Mouse (Mus musculus) heart, embryonic 12.5 days (tissue): ENCODE measurements around the gene Rnf38. TPM values are rescaled to one million over a fixed set of nuclear protein-coding genes. Genes with fewer than 3 reads are reported as not detected.

Source experiments
- ATAC-seq: fragments of 200-750 bp; cut with Nextera tagmentation; 2 replicates; pipeline ENCODE4 v1.8.0; 2017; ENCODE audit warnings: moderate TSS enrichment, moderate library complexity; ENCODE audit not compliant: insufficient number of reproducible peaks, low FRiP score
- H3K27ac ChIP-seq: fragments of 300-500 bp; sonication (generic); 2 replicates; pipeline ENCODE4 v1.5.1; 2016; ENCODE audit warnings: mild to moderate bottlenecking, moderate library complexity; ENCODE audit not compliant: poor library complexity, severe bottlenecking
- H3K27me3 ChIP-seq: fragments of 300-500 bp; sonication (generic); replicated peaks from 2 replicates; pipeline ENCODE4 v1.6.1; 2016; ENCODE audit warnings: mild to moderate bottlenecking, moderate library complexity
- H3K36me3 ChIP-seq: fragments of 300-500 bp; sonication (generic); 2 replicates; pipeline ENCODE4 v1.6.1; 2016; ENCODE audit warnings: mild to moderate bottlenecking, moderate library complexity
- H3K4me1 ChIP-seq: fragments of 300-500 bp; sonication (generic); replicated peaks from 2 replicates; pipeline ENCODE4 v1.6.1; 2016; ENCODE audit warnings: mild to moderate bottlenecking
- H3K4me2 ChIP-seq: fragments of 300-500 bp; sonication (generic); 2 replicates; pipeline ENCODE4 v1.6.1; 2016; ENCODE audit warnings: mild to moderate bottlenecking, moderate library complexity
- H3K4me3 ChIP-seq: fragments of 300-500 bp; sonication (generic); 2 replicates; pipeline ENCODE4 v1.5.1; 2016; ENCODE audit warnings: mild to moderate bottlenecking
- H3K9ac ChIP-seq: fragments of 300-500 bp; sonication (generic); 2 replicates; pipeline ENCODE4 v1.6.1; 2016; ENCODE audit warnings: mild to moderate bottlenecking, moderate library complexity
- H3K9me3 ChIP-seq: fragments of 300-500 bp; sonication (generic); replicated peaks from 2 replicates; pipeline ENCODE4 v1.6.1; 2016; ENCODE audit warnings: mild to moderate bottlenecking, moderate library complexity
- WGBS: fragments of 180-500 bp; shearing (Covaris S2); methylation state at CpG from one replicate; pipeline ENCODE4 v1.1.7; 2016; 5-methylcytosine and 5-hydroxymethylcytosine counted together
- polyA plus RNA-seq: library from polyadenylated mRNA; unstranded; fragments of >200 nt; fragmentation: Nextera tagmentation; extraction: Ambion mirVana; gene quantifications from 2 replicates; pipeline ENCODE4 v1.2.1, GENCODE M21; 2016

The Rnf38 gene
- polyA plus RNA-seq, 1 experiment from 2014 or later, result 27.5 TPM

- WGBS, result under 1% methylated on average over 87 of the region's 95 CpGs
- Histone ChIP-seq H3K4me2 (peak overlapping the region; percentile 63), H3K36me3 (no peaks in the 10 kb centered on the region), H3K4me1 (peaks cover 24% of the 10 kb centered on the region), H3K9ac (peak overlapping the region; percentile 79), H3K27me3 (no peaks in the 10 kb centered on the region), H3K4me3 (peak overlapping the region; percentile 83), H3K27ac (peak overlapping the region; percentile 96), H3K9me3 (no peaks in the 10 kb centered on the region)
- ATAC-seq, result peak; percentile 90
These were observed 66.0 kb downstream of the Rnf38 start for GRCm38 (mm10) chr4:44167397-44168121.

- Histone ChIP-seq H3K4me1 (peaks cover 29% of the 10 kb centered on the region), H3K9ac (peak overlapping the region; percentile 79), H3K27ac (peak overlapping the region; percentile 96), H3K4me2 (peak overlapping the region; percentile 63), H3K36me3 (no peaks in the 10 kb centered on the region), H3K4me3 (peak overlapping the region; percentile 83), H3K9me3 (no peaks in the 10 kb centered on the region), H3K27me3 (no peaks in the 10 kb centered on the region)
- 3% methylated on average over 20 of the region's 20 CpGs for WGBS
- no peak for ATAC-seq
These were observed 66.7 kb downstream of the Rnf38 start for GRCm38 (mm10) chr4:44166702-44167396.

GRCm38 (mm10) chr4:44164621-44165020 is 69.0 kb downstream of the Rnf38 start:
- H3K4me2 ChIP-seq, result no peak overlapping the region
- H3K27me3 ChIP-seq, result no peaks in the 10 kb centered on the region
- no peak for ATAC-seq
- no peak overlapping the region for H3K27ac ChIP-seq
- H3K4me1 ChIP-seq, result peaks cover 36% of the 10 kb centered on the region
- 85% methylated on average over 5 of the region's 5 CpGs for WGBS
- H3K4me3 ChIP-seq, result no peak overlapping the region
- H3K9ac ChIP-seq, result no peak overlapping the region
- H3K36me3 ChIP-seq, result no peaks in the 10 kb centered on the region
- no peaks in the 10 kb centered on the region for H3K9me3 ChIP-seq

- Histone ChIP-seq H3K4me1 (peaks cover 30% of the 10 kb centered on the region), H3K27ac (no peak overlapping the region), H3K9ac (0 out of 2 replicates have a peak overlapping the region, but pooled peaks have one; percentile 13), H3K4me2 (no peak overlapping the region), H3K36me3 (no peaks in the 10 kb centered on the region), H3K4me3 (no peak overlapping the region), H3K9me3 (no peaks in the 10 kb centered on the region), H3K27me3 (no peaks in the 10 kb centered on the region)
- ATAC-seq, result no peak
- 63% methylated on average over 2 of the region's 2 CpGs for WGBS
These were observed 70.6 kb downstream of the Rnf38 start for GRCm38 (mm10) chr4:44163034-44163433.

- Histone ChIP-seq H3K9me3 (no peaks in the 10 kb centered on the region), H3K36me3 (peaks cover 3% of the 10 kb centered on the region; the same call in 1 of the 2 replicates), H3K9ac (no peak overlapping the region), H3K4me2 (no peak overlapping the region), H3K27ac (no peak overlapping the region), H3K27me3 (no peaks in the 10 kb centered on the region), H3K4me1 (peaks cover 28% of the 10 kb centered on the region), H3K4me3 (no peak overlapping the region)
- 53% methylated on average over 13 of the region's 13 CpGs for WGBS
- ATAC-seq, result no peak
These were observed 72.4 kb downstream of the Rnf38 start for GRCm38 (mm10) chr4:44160990-44161689.

- H3K27ac ChIP-seq, result no peak overlapping the region
- H3K4me3 ChIP-seq, result no peak overlapping the region
- H3K9me3 ChIP-seq, result no peaks in the 10 kb centered on the region
- H3K27me3 ChIP-seq, result no peaks in the 10 kb centered on the region
- H3K9ac ChIP-seq, result no peak overlapping the region
- ATAC-seq, result no peak
- WGBS, result 83% methylated on average over 8 of the region's 8 CpGs
- H3K4me1 ChIP-seq, result peaks cover 22% of the 10 kb centered on the region
- H3K36me3 ChIP-seq, result peaks cover 3% of the 10 kb centered on the region; the same call in 1 of the 2 replicates
- H3K4me2 ChIP-seq, result no peak overlapping the region
These were observed 73.8 kb downstream of the Rnf38 start for GRCm38 (mm10) chr4:44159839-44160238.

GRCm38 (mm10) chr4:44156481-44156880 is 77.1 kb downstream of the Rnf38 start:
- Histone ChIP-seq H3K4me1 (peaks cover 8% of the 10 kb centered on the region), H3K4me3 (no peak overlapping the region), H3K4me2 (no peak overlapping the region), H3K27me3 (no peaks in the 10 kb centered on the region), H3K9ac (no peak overlapping the region), H3K27ac (no peak overlapping the region), H3K36me3 (peaks cover 13% of the 10 kb centered on the region), H3K9me3 (no peaks in the 10 kb centered on the region)
- ATAC-seq, result no peak
- 84% methylated on average over 6 of the region's 6 CpGs for WGBS

- WGBS, result 72% methylated on average over 4 of the region's 4 CpGs
These were observed 78.7 kb downstream of the Rnf38 start for GRCm38 (mm10) chr4:44154884-44155283.

GRCm38 (mm10) chr4:44152904-44153303 is 80.7 kb downstream of the Rnf38 start:
- no peak overlapping the region for H3K4me3 ChIP-seq
- H3K36me3 ChIP-seq, result peaks cover 34% of the 10 kb centered on the region
- H3K9ac ChIP-seq, result no peak overlapping the region
- H3K27ac ChIP-seq, result no peak overlapping the region
- H3K4me1 ChIP-seq, result no peaks in the 10 kb centered on the region
- H3K4me2 ChIP-seq, result no peak overlapping the region
- no peaks in the 10 kb centered on the region for H3K9me3 ChIP-seq
- 90% methylated on average over 4 of the region's 4 CpGs for WGBS
- ATAC-seq, result no peak
- no peaks in the 10 kb centered on the region for H3K27me3 ChIP-seq

More at GRCm38 (mm10) chr4:44154884-44155283, 78.7 kb downstream of the Rnf38 start:
- no peak for ATAC-seq
- Histone ChIP-seq H3K4me3 (no peak overlapping the region), H3K9me3 (no peaks in the 10 kb centered on the region), H3K27ac (no peak overlapping the region), H3K27me3 (no peaks in the 10 kb centered on the region), H3K9ac (no peak overlapping the region), H3K4me2 (no peak overlapping the region), H3K36me3 (peaks cover 23% of the 10 kb centered on the region), H3K4me1 (no peaks in the 10 kb centered on the region)

- Histone ChIP-seq H3K36me3 (peaks cover 67% of the 10 kb centered on the region), H3K4me2 (no peak overlapping the region), H3K4me1 (no peaks in the 10 kb centered on the region), H3K9ac (no peak overlapping the region), H3K9me3 (no peaks in the 10 kb centered on the region), H3K27me3 (no peaks in the 10 kb centered on the region), H3K4me3 (no peak overlapping the region), H3K27ac (no peak overlapping the region)
- 93% methylated on average over 12 of the region's 12 CpGs for WGBS
- no peak for ATAC-seq
These were observed 106.8 kb downstream of the Rnf38 start for GRCm38 (mm10) chr4:44126805-44127204.
